Mouse (Mus musculus) neural tube, embryonic 13.5 days (tissue): ENCODE results near the gene Fzr1. TPM values are rescaled to one million over a fixed set of nuclear protein-coding genes. Genes with fewer than 3 reads are reported as not detected.

Experiments used
- ATAC-seq: fragments of 200-750 bp; cut with Nextera tagmentation; 2 replicates; pipeline ENCODE4 v1.8.0; 2017; ENCODE audit warnings: low read depth, mild to moderate bottlenecking, moderate TSS enrichment, moderate library complexity
- H3K27ac ChIP-seq: fragments of 300-500 bp; sonication (generic); replicated peaks from 2 replicates; pipeline ENCODE4 v1.5.1; 2015; ENCODE audit warnings: moderate library complexity, mild to moderate bottlenecking, inconsistent platforms
- H3K27me3 ChIP-seq: fragments of 300-500 bp; sonication (generic); 2 replicates; pipeline ENCODE4 v1.6.1; 2015; ENCODE audit warnings: mild to moderate bottlenecking, inconsistent platforms
- H3K36me3 ChIP-seq: fragments of 300-500 bp; sonication (generic); 2 replicates; pipeline ENCODE4 v1.6.1; 2015; ENCODE audit warnings: mild to moderate bottlenecking, inconsistent platforms
- H3K4me1 ChIP-seq: fragments of 300-500 bp; sonication (generic); replicated peaks from 2 replicates; pipeline ENCODE4 v1.6.1; 2015; ENCODE audit warnings: inconsistent platforms
- H3K4me2 ChIP-seq: fragments of 300-500 bp; sonication (generic); 2 replicates; pipeline ENCODE4 v1.6.1; 2015; ENCODE audit warnings: inconsistent platforms, mild to moderate bottlenecking, moderate library complexity
- H3K4me3 ChIP-seq: fragments of 300-500 bp; sonication (generic); 2 replicates; pipeline ENCODE4 v1.5.1; 2015; ENCODE audit warnings: mild to moderate bottlenecking, inconsistent platforms
- H3K9ac ChIP-seq: fragments of 300-500 bp; sonication (generic); 2 replicates; pipeline ENCODE4 v1.6.1; 2015; ENCODE audit warnings: moderate library complexity, mild to moderate bottlenecking, inconsistent platforms
- H3K9me3 ChIP-seq: fragments of 300-500 bp; sonication (generic); 2 replicates; pipeline ENCODE4 v1.6.1; 2016; ENCODE audit warnings: inconsistent platforms
- WGBS: fragments of 180-500 bp; shearing (Covaris S2); methylation state at CpG from one replicate; pipeline ENCODE4 v1.1.7; 2015; 5-methylcytosine and 5-hydroxymethylcytosine counted together
- polyA plus RNA-seq: library from polyadenylated mRNA; unstranded; fragments of >200 nt; fragmentation: Nextera tagmentation; extraction: Ambion mirVana; gene quantifications from 2 replicates; pipeline ENCODE4 v1.2.1, GENCODE M21; 2015

The Fzr1 gene
- polyA plus RNA-seq, 1 experiment from 2014 or later, result 112 TPM

GRCm38 (mm10) chr10:81327959-81328358 is 50.4 kb downstream of the Fzr1 start:
- no peak overlapping the region for H3K27ac ChIP-seq
- H3K9me3 ChIP-seq, result no peaks in the 10 kb centered on the region

GRCm38 (mm10) chr10:81326858-81327257 is 51.5 kb downstream of the Fzr1 start:
- no peak overlapping the region for H3K4me2 ChIP-seq
- peaks cover 53% of the 10 kb centered on the region for H3K36me3 ChIP-seq
- no peak overlapping the region for H3K9ac ChIP-seq
- H3K27ac ChIP-seq, result peak overlapping the region; percentile 28; the same call in 1 of the 2 replicates
- peaks cover 5% of the 10 kb centered on the region for H3K27me3 ChIP-seq
- H3K9me3 ChIP-seq, result no peaks in the 10 kb centered on the region
- 83% methylated on average over 6 of the region's 6 CpGs for whole genome bisulfite sequencing
- no peak overlapping the region for H3K4me3 ChIP-seq
- ATAC-seq, result no peak
- H3K4me1 ChIP-seq, result peaks cover 29% of the 10 kb centered on the region

More at GRCm38 (mm10) chr10:81327959-81328358, 50.4 kb downstream of the Fzr1 start:
- WGBS, result 44% methylated on average over 2 of the region's 2 CpGs
- Histone ChIP-seq H3K4me2 (no peak overlapping the region), H3K9ac (no peak overlapping the region; the same call in 1 of the 2 replicates), H3K4me1 (peaks cover 21% of the 10 kb centered on the region), H3K4me3 (no peak overlapping the region), H3K27me3 (peaks cover 16% of the 10 kb centered on the region), H3K36me3 (peaks cover 44% of the 10 kb centered on the region)
- no peak for ATAC-seq

- Histone ChIP-seq H3K4me3 (no peak overlapping the region), H3K36me3 (peaks cover 53% of the 10 kb centered on the region), H3K4me2 (no peak overlapping the region), H3K27ac (no peak overlapping the region), H3K9me3 (no peaks in the 10 kb centered on the region), H3K27me3 (no peaks in the 10 kb centered on the region; the same call in 1 of the 2 replicates), H3K9ac (no peak overlapping the region), H3K4me1 (peaks cover 34% of the 10 kb centered on the region)
- ATAC-seq, result no peak
- WGBS, result 93% methylated on average over 18 of the region's 18 CpGs
Observed at GRCm38 (mm10) chr10:81325781-81326180, 52.5 kb downstream of the Fzr1 start.

GRCm38 (mm10) chr10:81325176-81325575 is 53.1 kb downstream of the Fzr1 start:
- Histone ChIP-seq H3K27ac (no peak overlapping the region), H3K4me2 (no peak overlapping the region), H3K27me3 (no peaks in the 10 kb centered on the region; the same call in 1 of the 2 replicates), H3K4me3 (no peak overlapping the region), H3K4me1 (peaks cover 31% of the 10 kb centered on the region), H3K9ac (no peak overlapping the region), H3K9me3 (no peaks in the 10 kb centered on the region), H3K36me3 (peaks cover 53% of the 10 kb centered on the region)
- WGBS, result 95% methylated on average over 21 of the region's 21 CpGs
- no peak for ATAC-seq

GRCm38 (mm10) chr10:81323791-81324530 is 54.4 kb downstream of the Fzr1 start:
- H3K9me3 ChIP-seq, result no peaks in the 10 kb centered on the region
- 95% methylated on average over 18 of the region's 18 CpGs for WGBS
- no peak overlapping the region for H3K4me3 ChIP-seq
- H3K27ac ChIP-seq, result no peak overlapping the region
- H3K4me1 ChIP-seq, result peaks cover 31% of the 10 kb centered on the region
- H3K36me3 ChIP-seq, result peaks cover 53% of the 10 kb centered on the region
- no peak overlapping the region for H3K9ac ChIP-seq
- no peaks in the 10 kb centered on the region for H3K27me3 ChIP-seq
- no peak for ATAC-seq
- H3K4me2 ChIP-seq, result no peak overlapping the region

GRCm38 (mm10) chr10:81323141-81323775 is 55.1 kb downstream of the Fzr1 start:
- H3K9me3 ChIP-seq, result no peaks in the 10 kb centered on the region
- 95% methylated on average over 23 of the region's 23 CpGs for WGBS
- H3K27me3 ChIP-seq, result no peaks in the 10 kb centered on the region
- no peak for ATAC-seq
- H3K4me2 ChIP-seq, result no peak overlapping the region
- peaks cover 32% of the 10 kb centered on the region for H3K4me1 ChIP-seq
- H3K36me3 ChIP-seq, result peaks cover 60% of the 10 kb centered on the region
- no peak overlapping the region for H3K9ac ChIP-seq
- no peak overlapping the region for H3K4me3 ChIP-seq
- no peak overlapping the region for H3K27ac ChIP-seq

GRCm38 (mm10) chr10:81322444-81322843 is 55.9 kb downstream of the Fzr1 start:
- peak overlapping the region; percentile 90 for H3K4me3 ChIP-seq

GRCm38 (mm10) chr10:81321436-81321835 is 56.9 kb downstream of the Fzr1 start:
- peak overlapping the region; percentile 89 for H3K27ac ChIP-seq

More at GRCm38 (mm10) chr10:81322444-81322843, 55.9 kb downstream of the Fzr1 start:
- Histone ChIP-seq H3K4me1 (peaks cover 29% of the 10 kb centered on the region), H3K4me2 (peak overlapping the region; percentile 87), H3K27ac (no peak overlapping the region), H3K9ac (no peak overlapping the region), H3K27me3 (no peaks in the 10 kb centered on the region), H3K9me3 (no peaks in the 10 kb centered on the region), H3K36me3 (peaks cover 68% of the 10 kb centered on the region)
- 95% methylated on average over 27 of the region's 27 CpGs for WGBS
- ATAC-seq, result no peak

GRCm38 (mm10) chr10:81320550-81321347 is 57.6 kb downstream of the Fzr1 start, which contains the start of gene Cactin:
Cactin (plus strand) TSS chr10:81321103.
- Histone ChIP-seq H3K9me3 (no peaks in the 10 kb centered on the region), H3K27me3 (no peaks in the 10 kb centered on the region), H3K4me1 (peaks cover 37% of the 10 kb centered on the region), H3K4me2 (peak within 1 kb of the TSS; percentile 87), H3K4me3 (peak within 1 kb of the TSS; percentile 90), H3K36me3 (peaks cover 66% of the 10 kb centered on the region), H3K27ac (peak within 1 kb of the TSS; percentile 89), H3K9ac (peak within 1 kb of the TSS; percentile 88)
- peak; percentile 94 for ATAC-seq
- WGBS, result under 1% methylated on average over 68 of the region's 68 CpGs

More at GRCm38 (mm10) chr10:81321436-81321835, 56.9 kb downstream of the Fzr1 start:
- no peaks in the 10 kb centered on the region for H3K9me3 ChIP-seq
- H3K9ac ChIP-seq, result peak overlapping the region; percentile 88
- H3K4me2 ChIP-seq, result peak overlapping the region; percentile 87
- WGBS, result 3% methylated on average over 20 of the region's 20 CpGs
- H3K4me3 ChIP-seq, result peak overlapping the region; percentile 90
- peaks cover 66% of the 10 kb centered on the region for H3K36me3 ChIP-seq
- H3K27me3 ChIP-seq, result no peaks in the 10 kb centered on the region
- H3K4me1 ChIP-seq, result peaks cover 36% of the 10 kb centered on the region
- ATAC-seq, result peak; percentile 4

- Histone ChIP-seq H3K4me3 (peak overlapping the region; percentile 90), H3K4me2 (peak overlapping the region; percentile 87), H3K9me3 (no peaks in the 10 kb centered on the region), H3K36me3 (peaks cover 66% of the 10 kb centered on the region), H3K27me3 (no peaks in the 10 kb centered on the region), H3K9ac (peak overlapping the region; percentile 53), H3K27ac (peak overlapping the region; percentile 89), H3K4me1 (peaks cover 37% of the 10 kb centered on the region)
- WGBS, result under 1% methylated on average over 38 of the region's 38 CpGs
- ATAC-seq, result peak; percentile 44
Observed at GRCm38 (mm10) chr10:81319741-81320549, 58.4 kb downstream of the Fzr1 start.

GRCm38 (mm10) chr10:81319330-81319699 is 59.0 kb downstream of the Fzr1 start:
- no peaks in the 10 kb centered on the region for H3K27me3 ChIP-seq
- peak overlapping the region; percentile 90 for H3K4me3 ChIP-seq
- WGBS, result 33% methylated on average over 8 of the region's 8 CpGs
- H3K9ac ChIP-seq, result peak overlapping the region; percentile 53
- H3K9me3 ChIP-seq, result no peaks in the 10 kb centered on the region
- H3K4me1 ChIP-seq, result peaks cover 37% of the 10 kb centered on the region
- H3K36me3 ChIP-seq, result peaks cover 66% of the 10 kb centered on the region
- ATAC-seq, result no peak
- peak overlapping the region; percentile 87 for H3K4me2 ChIP-seq
- peak overlapping the region; percentile 89 for H3K27ac ChIP-seq
